Mouse (Mus musculus): Measurements from ENCODE around the gene Usp18. TPM values are rescaled to one million over a fixed set of nuclear protein-coding genes. Genes with fewer than 3 reads are reported as not detected.
A peak's percentile ranks its signal among the peaks of the same experiment; 100 is the strongest.

Usp18 gene
- polyA plus RNA-seq, 1 experiment from 2014 or later: 6.3 TPM

- peaks cover 29% of the 10 kb centered on the region for H3K27me3 ChIP-seq
- ATAC-seq (ENCODE audit: low read depth) (peak; percentile 43), DNase-seq (no peak)
- H3K9ac ChIP-seq: no peak overlapping the region
- H3K36me3 ChIP-seq: no peaks in the 10 kb centered on the region
- H3K4me3 ChIP-seq (replicated peaks): no peak overlapping the region
- peaks cover 49% of the 10 kb centered on the region for H3K4me1 ChIP-seq (replicated peaks)
- WGBS (ENCODE audit: insufficient replicate concordance): 16% methylated on average over 8 of the region's 8 CpGs
- no peak overlapping the region for H3K4me2 ChIP-seq
- no peak overlapping the region for H3K27ac ChIP-seq
- no peaks in the 10 kb centered on the region for H3K9me3 ChIP-seq (replicated peaks)
Measured at GRCm38 (mm10) chr6:121214667-121215330, 30.9 kb upstream of the Usp18 start.

- H3K4me1 ChIP-seq (replicated peaks): peaks cover 48% of the 10 kb centered on the region
- peaks cover 24% of the 10 kb centered on the region for H3K27me3 ChIP-seq
- no peak overlapping the region for H3K9ac ChIP-seq
- H3K36me3 ChIP-seq: no peaks in the 10 kb centered on the region
- ATAC-seq (ENCODE audit: low read depth): no peak
- H3K4me2 ChIP-seq: no peak overlapping the region
- H3K4me3 ChIP-seq (replicated peaks): no peak overlapping the region
- H3K9me3 ChIP-seq (replicated peaks): no peaks in the 10 kb centered on the region
- H3K27ac ChIP-seq: no peak overlapping the region
- DNase-seq: no peak
- 15% methylated on average over 5 of the region's 5 CpGs for WGBS (ENCODE audit: insufficient replicate concordance)
Measured at GRCm38 (mm10) chr6:121215336-121215735, 30.4 kb upstream of the Usp18 start.

GRCm38 (mm10) chr6:121215896-121216295 is 29.8 kb upstream of the Usp18 start:
- no peak overlapping the region for H3K4me2 ChIP-seq
- no peak overlapping the region for H3K4me3 ChIP-seq (replicated peaks)
- no peak overlapping the region for H3K9ac ChIP-seq
- H3K27me3 ChIP-seq: peaks cover 18% of the 10 kb centered on the region
- H3K9me3 ChIP-seq (replicated peaks): no peaks in the 10 kb centered on the region
- no peak overlapping the region for H3K27ac ChIP-seq
- H3K4me1 ChIP-seq (replicated peaks): peaks cover 43% of the 10 kb centered on the region
- WGBS (ENCODE audit: insufficient replicate concordance): 44% methylated on average over 6 of the region's 6 CpGs
- DNase-seq (no peak), ATAC-seq (ENCODE audit: low read depth) (no peak)
- H3K36me3 ChIP-seq: no peaks in the 10 kb centered on the region

GRCm38 (mm10) chr6:121216589-121217255 is 29.0 kb upstream of the Usp18 start:
- Histone ChIP-seq H3K4me2 (no peak overlapping the region), H3K27ac (no peak overlapping the region), H3K9ac (no peak overlapping the region), H3K27me3 (peaks cover 10% of the 10 kb centered on the region), H3K9me3 (replicated peaks) (no peaks in the 10 kb centered on the region), H3K4me3 (replicated peaks) (no peak overlapping the region), H3K36me3 (no peaks in the 10 kb centered on the region), H3K4me1 (replicated peaks) (peaks cover 35% of the 10 kb centered on the region)
- DNase-seq: no peak
- no peak for ATAC-seq (ENCODE audit: low read depth)
- 62% methylated on average over 5 of the region's 5 CpGs for WGBS (ENCODE audit: insufficient replicate concordance)

- Histone ChIP-seq H3K4me1 (replicated peaks) (peaks cover 32% of the 10 kb centered on the region), H3K27ac (no peak overlapping the region), H3K4me3 (replicated peaks) (no peak overlapping the region), H3K27me3 (no peaks in the 10 kb centered on the region), H3K9me3 (replicated peaks) (no peaks in the 10 kb centered on the region), H3K36me3 (peaks cover 2% of the 10 kb centered on the region; the same call in 1 of the 2 replicates), H3K9ac (no peak overlapping the region), H3K4me2 (no peak overlapping the region)
- 40% methylated on average over 7 of the region's 7 CpGs for whole genome bisulfite sequencing (ENCODE audit: insufficient replicate concordance)
- no peak for DNase-seq
- no peak for ATAC-seq (ENCODE audit: low read depth)
Measured at GRCm38 (mm10) chr6:121218002-121218401, 27.7 kb upstream of the Usp18 start.

GRCm38 (mm10) chr6:121219406-121219805 is 26.3 kb upstream of the Usp18 start:
- no peak overlapping the region for H3K9ac ChIP-seq
- no peaks in the 10 kb centered on the region for H3K9me3 ChIP-seq (replicated peaks)
- H3K4me3 ChIP-seq (replicated peaks): no peak overlapping the region
- ATAC-seq (ENCODE audit: low read depth): no peak
- H3K36me3 ChIP-seq: peaks cover 4% of the 10 kb centered on the region; the same call in 1 of the 2 replicates
- H3K27ac ChIP-seq: no peak overlapping the region
- no peak for DNase-seq
- no peaks in the 10 kb centered on the region for H3K27me3 ChIP-seq
- peaks cover 35% of the 10 kb centered on the region for H3K4me1 ChIP-seq (replicated peaks)
- 54% methylated on average over 4 of the region's 4 CpGs for WGBS (ENCODE audit: insufficient replicate concordance)
- H3K4me2 ChIP-seq: no peak overlapping the region

- Histone ChIP-seq H3K27me3 (no peaks in the 10 kb centered on the region), H3K27ac (no peak overlapping the region), H3K9me3 (replicated peaks) (no peaks in the 10 kb centered on the region), H3K36me3 (peaks cover 4% of the 10 kb centered on the region; the same call in 1 of the 2 replicates), H3K4me1 (replicated peaks) (peaks cover 35% of the 10 kb centered on the region), H3K4me2 (no peak overlapping the region), H3K9ac (no peak overlapping the region), H3K4me3 (replicated peaks) (no peak overlapping the region)
- ATAC-seq (ENCODE audit: low read depth) (no peak), DNase-seq (no peak)
- WGBS (ENCODE audit: insufficient replicate concordance): 74% methylated on average over 10 of the region's 10 CpGs
Measured at GRCm38 (mm10) chr6:121220181-121220580, 25.5 kb upstream of the Usp18 start.

GRCm38 (mm10) chr6:121221876-121222597 is 23.7 kb upstream of the Usp18 start:
- WGBS (ENCODE audit: insufficient replicate concordance): 75% methylated on average over 8 of the region's 8 CpGs
- Histone ChIP-seq H3K27ac (no peak overlapping the region), H3K27me3 (no peaks in the 10 kb centered on the region), H3K36me3 (peaks cover 4% of the 10 kb centered on the region; the same call in 1 of the 2 replicates), H3K9me3 (replicated peaks) (no peaks in the 10 kb centered on the region), H3K9ac (no peak overlapping the region), H3K4me3 (replicated peaks) (no peak overlapping the region), H3K4me1 (replicated peaks) (peaks cover 39% of the 10 kb centered on the region), H3K4me2 (no peak overlapping the region)
- no peak for ATAC-seq (ENCODE audit: low read depth)
- no peak for DNase-seq

- Histone ChIP-seq H3K27me3 (no peaks in the 10 kb centered on the region), H3K4me2 (no peak overlapping the region), H3K9me3 (replicated peaks) (no peaks in the 10 kb centered on the region), H3K36me3 (peaks cover 4% of the 10 kb centered on the region; the same call in 1 of the 2 replicates), H3K9ac (no peak overlapping the region), H3K27ac (no peak overlapping the region), H3K4me3 (replicated peaks) (no peak overlapping the region), H3K4me1 (replicated peaks) (peaks cover 35% of the 10 kb centered on the region)
- DNase-seq (no peak), ATAC-seq (ENCODE audit: low read depth) (no peak)
- 79% methylated on average over 14 of the region's 14 CpGs for WGBS (ENCODE audit: insufficient replicate concordance)
Measured at GRCm38 (mm10) chr6:121223001-121223400, 22.7 kb upstream of the Usp18 start.

GRCm38 (mm10) chr6:121224067-121224466 is 21.6 kb upstream of the Usp18 start:
- H3K9ac ChIP-seq: no peak overlapping the region
- DNase-seq (no peak), ATAC-seq (ENCODE audit: low read depth) (no peak)
- peaks cover 33% of the 10 kb centered on the region for H3K4me1 ChIP-seq (replicated peaks)
- peak overlapping the region; percentile 47 for H3K27ac ChIP-seq
- H3K27me3 ChIP-seq: no peaks in the 10 kb centered on the region
- no peak overlapping the region for H3K4me3 ChIP-seq (replicated peaks)
- H3K4me2 ChIP-seq: no peak overlapping the region
- WGBS (ENCODE audit: insufficient replicate concordance): 44% methylated on average over 5 of the region's 5 CpGs
- peaks cover 4% of the 10 kb centered on the region; the same call in 1 of the 2 replicates for H3K36me3 ChIP-seq
- no peaks in the 10 kb centered on the region for H3K9me3 ChIP-seq (replicated peaks)

GRCm38 (mm10) chr6:121224993-121225392 is 20.7 kb upstream of the Usp18 start:
- Histone ChIP-seq H3K27me3 (no peaks in the 10 kb centered on the region), H3K9me3 (replicated peaks) (no peaks in the 10 kb centered on the region), H3K4me3 (replicated peaks) (no peak overlapping the region), H3K27ac (peak overlapping the region; percentile 35; the same call in 1 of the 2 replicates), H3K4me1 (replicated peaks) (peaks cover 33% of the 10 kb centered on the region), H3K9ac (no peak overlapping the region), H3K4me2 (no peak overlapping the region), H3K36me3 (peaks cover 4% of the 10 kb centered on the region; the same call in 1 of the 2 replicates)
- ATAC-seq (ENCODE audit: low read depth) (no peak), DNase-seq (no peak)
- 4% methylated on average over 6 of the region's 6 CpGs for WGBS (ENCODE audit: insufficient replicate concordance)

Data from liver, embryonic 13.5 days (tissue).